Mouse (Mus musculus): ENCODE results near the gene 6330409D20Rik. TPM values are rescaled to one million over a fixed set of nuclear protein-coding genes. Genes with fewer than 3 reads are reported as not detected.
A peak's percentile ranks its signal among the peaks of the same experiment; 100 is the strongest.

The 6330409D20Rik gene
- polyA plus RNA-seq, 1 experiment, result not detected

GRCm38 (mm10) chr2:32727435-32727834 lies 13.4 kb downstream of the 6330409D20Rik start:
- peak overlapping the region; percentile 38 for H3K4me3 ChIP-seq (replicated peaks; ENCODE audit: control insufficient read depth, low read depth, low read length)
- peaks cover 5% of the 10 kb centered on the region; the same call in 1 of the 2 replicates for H3K4me1 ChIP-seq (ENCODE audit: control insufficient read depth, insufficient read depth, low read length)
- H3K27ac ChIP-seq (ENCODE audit: control insufficient read depth, insufficient read depth, low read depth, low read length, poor library complexity), result peak overlapping the region; percentile 23; the same call in 1 of the 2 replicates
- TF ChIP-seq POLR2A (IDR thresholded peaks at IDR 0.05; ENCODE audit: borderline replicate concordance, control insufficient read depth, low read depth, low read length) (0 out of 2 replicates have a peak, but pooled peaks have one; percentile 39), CTCF (IDR thresholded peaks at IDR 0.05; ENCODE audit: control insufficient read depth, insufficient read depth, low read length) (no peak)
- WGBS, result 3% methylated on average over 16 of the region's 16 CpGs

GRCm38 (mm10) chr2:32724832-32725790 lies 15.7 kb downstream of the 6330409D20Rik start:
- whole genome bisulfite sequencing, result 79% methylated on average over 16 of the region's 16 CpGs
- TF ChIP-seq POLR2A (IDR thresholded peaks at IDR 0.05; ENCODE audit: borderline replicate concordance, control insufficient read depth, low read depth, low read length), result no peak
- TF ChIP-seq CTCF (IDR thresholded peaks at IDR 0.05; ENCODE audit: control insufficient read depth, insufficient read depth, low read length), result no peak
- H3K4me1 ChIP-seq (ENCODE audit: control insufficient read depth, insufficient read depth, low read length), result peaks cover 6% of the 10 kb centered on the region; the same call in 1 of the 2 replicates

GRCm38 (mm10) chr2:32724149-32724548 lies 16.7 kb downstream of the 6330409D20Rik start:
- H3K4me3 ChIP-seq (replicated peaks; ENCODE audit: control insufficient read depth, low read depth, low read length), result no peak overlapping the region
- no peak overlapping the region for H3K27ac ChIP-seq (ENCODE audit: control insufficient read depth, insufficient read depth, low read depth, low read length, poor library complexity)
- TF ChIP-seq CTCF (IDR thresholded peaks at IDR 0.05; ENCODE audit: control insufficient read depth, insufficient read depth, low read length) (no peak), POLR2A (IDR thresholded peaks at IDR 0.05; ENCODE audit: borderline replicate concordance, control insufficient read depth, low read depth, low read length) (no peak)
- H3K4me1 ChIP-seq (ENCODE audit: control insufficient read depth, insufficient read depth, low read length), result peaks cover 10% of the 10 kb centered on the region; the same call in 1 of the 2 replicates
- WGBS, result 87% methylated on average over 4 of the region's 4 CpGs

More at GRCm38 (mm10) chr2:32724832-32725790, 15.7 kb downstream of the 6330409D20Rik start:
- H3K4me3 ChIP-seq (replicated peaks; ENCODE audit: control insufficient read depth, low read depth, low read length), result no peak overlapping the region
- peak overlapping the region; percentile 49; the same call in 1 of the 2 replicates for H3K27ac ChIP-seq (ENCODE audit: control insufficient read depth, insufficient read depth, low read depth, low read length, poor library complexity)

GRCm38 (mm10) chr2:32722581-32722980 lies 18.2 kb downstream of the 6330409D20Rik start:
- Histone ChIP-seq H3K4me1 (ENCODE audit: control insufficient read depth, insufficient read depth, low read length) (peaks cover 16% of the 10 kb centered on the region), H3K4me3 (replicated peaks; ENCODE audit: control insufficient read depth, low read depth, low read length) (peak overlapping the region; percentile 68), H3K27ac (ENCODE audit: control insufficient read depth, insufficient read depth, low read depth, low read length, poor library complexity) (peak overlapping the region; percentile 81; the same call in 1 of the 2 replicates)
- TF ChIP-seq POLR2A (IDR thresholded peaks at IDR 0.05; ENCODE audit: borderline replicate concordance, control insufficient read depth, low read depth, low read length) (no peak), CTCF (IDR thresholded peaks at IDR 0.05; ENCODE audit: control insufficient read depth, insufficient read depth, low read length) (no peak)
- 19% methylated on average over 3 of the region's 3 CpGs for WGBS

GRCm38 (mm10) chr2:32722046-32722445 lies 18.8 kb downstream of the 6330409D20Rik start:
- WGBS, result 3% methylated on average over 6 of the region's 6 CpGs
- H3K4me3 ChIP-seq (replicated peaks; ENCODE audit: control insufficient read depth, low read depth, low read length), result peak overlapping the region; percentile 68

GRCm38 (mm10) chr2:32720681-32721229 lies 20.1 kb downstream of the 6330409D20Rik start, which contains the start of gene Sh2d3c:
TSS of gene Sh2d3c (plus strand) at chr2:32721055.
- H3K27ac ChIP-seq (ENCODE audit: control insufficient read depth, insufficient read depth, low read depth, low read length, poor library complexity), result peak within 1 kb of the TSS; percentile 81
- peaks cover 20% of the 10 kb centered on the region for H3K4me1 ChIP-seq (ENCODE audit: control insufficient read depth, insufficient read depth, low read length)
- WGBS, result 4% methylated on average over 8 of the region's 8 CpGs
- peak within 1 kb of the TSS; percentile 68 for H3K4me3 ChIP-seq (replicated peaks; ENCODE audit: control insufficient read depth, low read depth, low read length)
- TF ChIP-seq POLR2A (IDR thresholded peaks at IDR 0.05; ENCODE audit: borderline replicate concordance, control insufficient read depth, low read depth, low read length) (peak; percentile 23; the same call in 1 of the 2 replicates), CTCF (IDR thresholded peaks at IDR 0.05; ENCODE audit: control insufficient read depth, insufficient read depth, low read length) (no peak)

More at GRCm38 (mm10) chr2:32722046-32722445, 18.8 kb downstream of the 6330409D20Rik start:
- Histone ChIP-seq H3K27ac (ENCODE audit: control insufficient read depth, insufficient read depth, low read depth, low read length, poor library complexity) (peak overlapping the region; percentile 81), H3K4me1 (ENCODE audit: control insufficient read depth, insufficient read depth, low read length) (peaks cover 16% of the 10 kb centered on the region)
- TF ChIP-seq CTCF (IDR thresholded peaks at IDR 0.05; ENCODE audit: control insufficient read depth, insufficient read depth, low read length), result no peak
- TF ChIP-seq POLR2A (IDR thresholded peaks at IDR 0.05; ENCODE audit: borderline replicate concordance, control insufficient read depth, low read depth, low read length), result no peak

- TF ChIP-seq POLR2A (IDR thresholded peaks at IDR 0.05; ENCODE audit: borderline replicate concordance, control insufficient read depth, low read depth, low read length) (no peak), CTCF (IDR thresholded peaks at IDR 0.05; ENCODE audit: control insufficient read depth, insufficient read depth, low read length) (no peak)
- WGBS, result 70% methylated on average over 3 of the region's 3 CpGs
- H3K27ac ChIP-seq (ENCODE audit: control insufficient read depth, insufficient read depth, low read depth, low read length, poor library complexity), result peak overlapping the region; percentile 81
- H3K4me1 ChIP-seq (ENCODE audit: control insufficient read depth, insufficient read depth, low read length), result peaks cover 20% of the 10 kb centered on the region
- H3K4me3 ChIP-seq (replicated peaks; ENCODE audit: control insufficient read depth, low read depth, low read length), result peak overlapping the region; percentile 4
Measured at GRCm38 (mm10) chr2:32720053-32720452, 20.8 kb downstream of the 6330409D20Rik start.

- peak overlapping the region; percentile 81 for H3K27ac ChIP-seq (ENCODE audit: control insufficient read depth, insufficient read depth, low read depth, low read length, poor library complexity)
- no peak overlapping the region for H3K4me3 ChIP-seq (replicated peaks; ENCODE audit: control insufficient read depth, low read depth, low read length)
- no peak for TF ChIP-seq POLR2A (IDR thresholded peaks at IDR 0.05; ENCODE audit: borderline replicate concordance, control insufficient read depth, low read depth, low read length)
- TF ChIP-seq CTCF (IDR thresholded peaks at IDR 0.05; ENCODE audit: control insufficient read depth, insufficient read depth, low read length), result no peak
- WGBS, result 38% methylated on average over 9 of the region's 9 CpGs
- peaks cover 22% of the 10 kb centered on the region for H3K4me1 ChIP-seq (ENCODE audit: control insufficient read depth, insufficient read depth, low read length)
Measured at GRCm38 (mm10) chr2:32718761-32719160, 22.1 kb downstream of the 6330409D20Rik start.
